Mouse (Mus musculus): ENCODE measurements around the gene Sry. TPM values are rescaled to one million over a fixed set of nuclear protein-coding genes. Genes with fewer than 3 reads are reported as not detected.

Gene Sry
- not detected in 2 replicates for polyA plus RNA-seq (2015; fragmentation: Nextera tagmentation; extraction: Ambion mirVana)

DNA sequence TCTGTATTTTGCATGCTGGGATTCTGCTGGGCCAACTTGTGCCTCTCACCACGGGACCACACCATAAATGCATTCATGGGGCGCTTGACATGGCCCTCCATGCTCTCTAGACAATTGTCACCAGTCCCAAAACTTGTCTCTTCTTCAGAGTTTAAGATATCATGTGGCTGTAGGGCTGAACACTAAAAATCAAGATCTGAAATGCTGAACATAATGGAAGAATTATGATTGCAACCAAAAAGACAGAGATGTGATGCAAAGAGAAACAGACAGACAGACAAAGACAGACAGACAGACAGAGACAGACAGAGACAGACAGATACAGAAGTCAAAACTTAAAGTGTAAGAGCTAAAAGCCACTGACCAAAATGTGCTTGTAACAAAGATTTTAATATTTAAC, at the start of gene Sry:
TSS of gene Sry (minus strand) at position 101 of the 400 bp plus-strand sequence.
- no peak within 1 kb of the TSS for H3K27ac ChIP-seq
- ATAC-seq (replicated peaks; ENCODE audit: low FRiP score) = no peak
- no peak within 1 kb of the TSS for H3K9ac ChIP-seq
- H3K4me1 ChIP-seq = no peaks in the 10 kb centered on the region
- H3K27me3 ChIP-seq = no peaks in the 10 kb centered on the region
- H3K4me3 ChIP-seq (replicated peaks) = no peak within 1 kb of the TSS
- no peaks in the 10 kb centered on the region for H3K9me3 ChIP-seq (replicated peaks)
- no peak within 1 kb of the TSS for H3K4me2 ChIP-seq
- WGBS = 64% methylated on average over 2 of the region's 2 CpGs
- H3K36me3 ChIP-seq = no peaks in the 10 kb centered on the region

Other genes with a start within 250 kb of the Sry start
- not detected in 2 replicates for gene H2al2c, start 64.6 kb downstream of the Sry start, polyA plus RNA-seq (2015; fragmentation: Nextera tagmentation; extraction: Ambion mirVana)
- not detected in 2 replicates for gene H2al2b, start 57.0 kb upstream of the Sry start, polyA plus RNA-seq (2015; fragmentation: Nextera tagmentation; extraction: Ambion mirVana)
- not detected in 2 replicates for gene Gm4064, start 132.5 kb upstream of the Sry start, polyA plus RNA-seq (2015; fragmentation: Nextera tagmentation; extraction: Ambion mirVana)
- gene Rbmy, start 167.0 kb upstream of the Sry start, polyA plus RNA-seq (2015; fragmentation: Nextera tagmentation; extraction: Ambion mirVana) = not detected in 2 replicates
- not detected in 2 replicates for gene Gm10256, start 167.0 kb upstream of the Sry start, polyA plus RNA-seq (2015; fragmentation: Nextera tagmentation; extraction: Ambion mirVana)
- gene Gm10352, start 237.3 kb upstream of the Sry start, polyA plus RNA-seq (2015; fragmentation: Nextera tagmentation; extraction: Ambion mirVana) = 0.13 and 0.18 TPM in 2 replicates

Data from kidney, embryonic 15.5 days (tissue).